Mouse (Mus musculus) neural tube, embryonic 13.5 days (tissue): Measurements from ENCODE around the gene Cdh8. TPM values are rescaled to one million over a fixed set of nuclear protein-coding genes. Genes with fewer than 3 reads are reported as not detected.
"Not testable (repeated sequence)": the region's sequence is repeated elsewhere in the genome, so short reads cannot be mapped to it uniquely, and the experiment has no call there.

Experiments
- ATAC-seq: fragments of 200-750 bp; cut with Nextera tagmentation; 2 replicates; pipeline ENCODE4 v1.8.0; 2017; ENCODE audit warnings: low read depth, mild to moderate bottlenecking, moderate TSS enrichment, moderate library complexity
- H3K27ac ChIP-seq: fragments of 300-500 bp; sonication (generic); replicated peaks from 2 replicates; pipeline ENCODE4 v1.5.1; 2015; ENCODE audit warnings: moderate library complexity, mild to moderate bottlenecking, inconsistent platforms
- H3K27me3 ChIP-seq: fragments of 300-500 bp; sonication (generic); 2 replicates; pipeline ENCODE4 v1.6.1; 2015; ENCODE audit warnings: mild to moderate bottlenecking, inconsistent platforms
- H3K36me3 ChIP-seq: fragments of 300-500 bp; sonication (generic); 2 replicates; pipeline ENCODE4 v1.6.1; 2015; ENCODE audit warnings: mild to moderate bottlenecking, inconsistent platforms
- H3K4me1 ChIP-seq: fragments of 300-500 bp; sonication (generic); replicated peaks from 2 replicates; pipeline ENCODE4 v1.6.1; 2015; ENCODE audit warnings: inconsistent platforms
- H3K4me2 ChIP-seq: fragments of 300-500 bp; sonication (generic); 2 replicates; pipeline ENCODE4 v1.6.1; 2015; ENCODE audit warnings: inconsistent platforms, mild to moderate bottlenecking, moderate library complexity
- H3K4me3 ChIP-seq: fragments of 300-500 bp; sonication (generic); 2 replicates; pipeline ENCODE4 v1.5.1; 2015; ENCODE audit warnings: mild to moderate bottlenecking, inconsistent platforms
- H3K9ac ChIP-seq: fragments of 300-500 bp; sonication (generic); 2 replicates; pipeline ENCODE4 v1.6.1; 2015; ENCODE audit warnings: moderate library complexity, mild to moderate bottlenecking, inconsistent platforms
- H3K9me3 ChIP-seq: fragments of 300-500 bp; sonication (generic); 2 replicates; pipeline ENCODE4 v1.6.1; 2016; ENCODE audit warnings: inconsistent platforms
- WGBS: fragments of 180-500 bp; shearing (Covaris S2); methylation state at CpG from one replicate; pipeline ENCODE4 v1.1.7; 2015; 5-methylcytosine and 5-hydroxymethylcytosine counted together
- polyA plus RNA-seq: library from polyadenylated mRNA; unstranded; fragments of >200 nt; fragmentation: Nextera tagmentation; extraction: Ambion mirVana; gene quantifications from 2 replicates; pipeline ENCODE4 v1.2.1, GENCODE M21; 2015

Cdh8 gene
- polyA plus RNA-seq, 1 experiment from 2014 or later, result 30.9 TPM

GRCm38 (mm10) chr8:99267133-99267532, 149.1 kb downstream of the Cdh8 start:
- no peak overlapping the region for H3K9ac ChIP-seq
- ATAC-seq, result no peak
- no peaks in the 10 kb centered on the region for H3K36me3 ChIP-seq
- H3K4me2 ChIP-seq, result no peak overlapping the region
- H3K27ac ChIP-seq, result no peak overlapping the region
- WGBS, result 55% methylated on average over 3 of the region's 3 CpGs
- no peak overlapping the region for H3K4me3 ChIP-seq
- H3K9me3 ChIP-seq, result no peaks in the 10 kb centered on the region
- H3K4me1 ChIP-seq, result no peaks in the 10 kb centered on the region
- no peaks in the 10 kb centered on the region for H3K27me3 ChIP-seq

- no peaks in the 10 kb centered on the region for H3K27me3 ChIP-seq
- H3K9ac ChIP-seq, result no peak overlapping the region
- H3K27ac ChIP-seq, result no peak overlapping the region
- 33% methylated on average over 4 of the region's 4 CpGs for WGBS
- H3K4me2 ChIP-seq, result no peak overlapping the region
- ATAC-seq, result no peak
- H3K9me3 ChIP-seq, result no peaks in the 10 kb centered on the region
- H3K36me3 ChIP-seq, result no peaks in the 10 kb centered on the region
- H3K4me1 ChIP-seq, result peaks cover 18% of the 10 kb centered on the region
- H3K4me3 ChIP-seq, result no peak overlapping the region
These were observed 181.9 kb downstream of the Cdh8 start for GRCm38 (mm10) chr8:99234372-99234771.

GRCm38 (mm10) chr8:99223697-99224096, 192.6 kb downstream of the Cdh8 start:
- no peaks in the 10 kb centered on the region for H3K36me3 ChIP-seq
- H3K4me1 ChIP-seq, result no peaks in the 10 kb centered on the region
- no peaks in the 10 kb centered on the region for H3K9me3 ChIP-seq
- no peak overlapping the region for H3K4me2 ChIP-seq
- no peak overlapping the region for H3K9ac ChIP-seq
- ATAC-seq, result no peak
- no peaks in the 10 kb centered on the region for H3K27me3 ChIP-seq
- H3K27ac ChIP-seq, result no peak overlapping the region
- no peak overlapping the region for H3K4me3 ChIP-seq
- 62% methylated on average over 6 of the region's 6 CpGs for WGBS

- Histone ChIP-seq H3K4me3 (no peak overlapping the region), H3K27ac (no peak overlapping the region), H3K36me3 (no peaks in the 10 kb centered on the region), H3K9me3 (no peaks in the 10 kb centered on the region), H3K9ac (no peak overlapping the region), H3K4me2 (no peak overlapping the region), H3K27me3 (no peaks in the 10 kb centered on the region), H3K4me1 (no peaks in the 10 kb centered on the region)
- 81% methylated on average over 7 of the region's 7 CpGs for WGBS
- no peak for ATAC-seq
These were observed 211.1 kb downstream of the Cdh8 start for GRCm38 (mm10) chr8:99205194-99205593.

GRCm38 (mm10) chr8:99190643-99191042, 225.6 kb downstream of the Cdh8 start:
- Histone ChIP-seq H3K27ac (no peak overlapping the region), H3K4me3 (no peak overlapping the region), H3K9me3 (no peaks in the 10 kb centered on the region), H3K4me2 (no peak overlapping the region), H3K4me1 (no peaks in the 10 kb centered on the region), H3K36me3 (no peaks in the 10 kb centered on the region), H3K27me3 (no peaks in the 10 kb centered on the region), H3K9ac (no peak overlapping the region)
- no peak for ATAC-seq
- 90% methylated on average over 2 of the region's 2 CpGs for WGBS

- no peaks in the 10 kb centered on the region for H3K9me3 ChIP-seq
- no peak overlapping the region for H3K4me3 ChIP-seq
- WGBS, result 92% methylated on average over 5 of the region's 5 CpGs
- H3K27ac ChIP-seq, result no peak overlapping the region
- no peaks in the 10 kb centered on the region for H3K36me3 ChIP-seq
- no peaks in the 10 kb centered on the region for H3K4me1 ChIP-seq
- H3K4me2 ChIP-seq, result no peak overlapping the region
- H3K9ac ChIP-seq, result no peak overlapping the region
- H3K27me3 ChIP-seq, result no peaks in the 10 kb centered on the region
- no peak for ATAC-seq
These were observed 229.4 kb downstream of the Cdh8 start for GRCm38 (mm10) chr8:99186879-99187278.

- no peak overlapping the region for H3K4me3 ChIP-seq
- H3K9me3 ChIP-seq, result no peaks in the 10 kb centered on the region
- no peak overlapping the region for H3K4me2 ChIP-seq
- no peak for ATAC-seq
- H3K36me3 ChIP-seq, result no peaks in the 10 kb centered on the region
- no peak overlapping the region for H3K27ac ChIP-seq
- no peaks in the 10 kb centered on the region for H3K4me1 ChIP-seq
- no peaks in the 10 kb centered on the region for H3K27me3 ChIP-seq
- no peak overlapping the region for H3K9ac ChIP-seq
These were observed 232.1 kb downstream of the Cdh8 start for GRCm38 (mm10) chr8:99184186-99184585.

GRCm38 (mm10) chr8:99166966-99167365, 249.3 kb downstream of the Cdh8 start:
- H3K4me3 ChIP-seq, result no peak overlapping the region
- H3K9ac ChIP-seq, result no peak overlapping the region
- no peaks in the 10 kb centered on the region for H3K9me3 ChIP-seq
- H3K4me1 ChIP-seq, result no peaks in the 10 kb centered on the region
- 44% methylated on average over 3 of the region's 3 CpGs for WGBS
- no peak for ATAC-seq
- H3K27ac ChIP-seq, result no peak overlapping the region
- H3K4me2 ChIP-seq, result no peak overlapping the region
- no peaks in the 10 kb centered on the region for H3K27me3 ChIP-seq
- H3K36me3 ChIP-seq, result no peaks in the 10 kb centered on the region

GRCm38 (mm10) chr8:99161633-99162032, 254.6 kb downstream of the Cdh8 start:
- no peaks in the 10 kb centered on the region for H3K4me1 ChIP-seq
- 67% methylated on average over 4 of the region's 4 CpGs for WGBS
- no peak overlapping the region for H3K27ac ChIP-seq
- no peak for ATAC-seq
- H3K27me3 ChIP-seq, result no peaks in the 10 kb centered on the region
- no peak overlapping the region for H3K4me2 ChIP-seq
- H3K4me3 ChIP-seq, result no peak overlapping the region
- no peaks in the 10 kb centered on the region for H3K9me3 ChIP-seq
- H3K36me3 ChIP-seq, result no peaks in the 10 kb centered on the region
- H3K9ac ChIP-seq, result no peak overlapping the region

GRCm38 (mm10) chr8:99145436-99145835, 270.8 kb downstream of the Cdh8 start:
- Histone ChIP-seq H3K36me3 (no peaks in the 10 kb centered on the region), H3K9ac (no peak overlapping the region), H3K4me1 (no peaks in the 10 kb centered on the region), H3K4me3 (no peak overlapping the region), H3K4me2 (no peak overlapping the region), H3K27ac (no peak overlapping the region), H3K27me3 (no peaks in the 10 kb centered on the region), H3K9me3 (no peaks in the 10 kb centered on the region)
- 94% methylated on average over 6 of the region's 6 CpGs for WGBS
- no peak for ATAC-seq

GRCm38 (mm10) chr8:99144761-99145160, 271.5 kb downstream of the Cdh8 start:
- not testable (repeated sequence) for H3K9ac ChIP-seq, H3K27me3 ChIP-seq, H3K27ac ChIP-seq, H3K4me1 ChIP-seq, ATAC-seq, H3K36me3 ChIP-seq, H3K4me3 ChIP-seq, H3K9me3 ChIP-seq, H3K4me2 ChIP-seq
- 83% methylated on average over 1 of the region's 1 CpGs for WGBS

GRCm38 (mm10) chr8:99098453-99098852, 317.8 kb downstream of the Cdh8 start:
- no peak overlapping the region for H3K27ac ChIP-seq
- H3K9ac ChIP-seq, result no peak overlapping the region
- no peak overlapping the region for H3K4me2 ChIP-seq
- no peaks in the 10 kb centered on the region for H3K27me3 ChIP-seq
- no peaks in the 10 kb centered on the region for H3K36me3 ChIP-seq
- WGBS, result 76% methylated on average over 2 of the region's 2 CpGs
- no peak for ATAC-seq
- H3K9me3 ChIP-seq, result no peaks in the 10 kb centered on the region
- no peaks in the 10 kb centered on the region for H3K4me1 ChIP-seq
- no peak overlapping the region for H3K4me3 ChIP-seq

- Histone ChIP-seq H3K9ac (no peak overlapping the region), H3K4me2 (no peak overlapping the region), H3K36me3 (no peaks in the 10 kb centered on the region), H3K4me3 (no peak overlapping the region), H3K27me3 (no peaks in the 10 kb centered on the region), H3K27ac (no peak overlapping the region), H3K4me1 (no peaks in the 10 kb centered on the region), H3K9me3 (no peaks in the 10 kb centered on the region)
- no peak for ATAC-seq
These were observed 364.9 kb downstream of the Cdh8 start for GRCm38 (mm10) chr8:99051344-99051743.
